Mouse (Mus musculus) lung, adult 18-20 months (tissue): ENCODE results near the gene Gpr37l1.
"Not testable (repeated sequence)": the region's sequence is repeated elsewhere in the genome, so short reads cannot be mapped to it uniquely, and the experiment has no call there.

ENCODE experiments used
- DNase-seq, 2 experiments: peaks; one replicate each; pipeline ENCODE4 v3.0.0; 2022; ENCODE audit warnings: mixed read lengths in 2 of 2

Gpr37l1 gene

DNA sequence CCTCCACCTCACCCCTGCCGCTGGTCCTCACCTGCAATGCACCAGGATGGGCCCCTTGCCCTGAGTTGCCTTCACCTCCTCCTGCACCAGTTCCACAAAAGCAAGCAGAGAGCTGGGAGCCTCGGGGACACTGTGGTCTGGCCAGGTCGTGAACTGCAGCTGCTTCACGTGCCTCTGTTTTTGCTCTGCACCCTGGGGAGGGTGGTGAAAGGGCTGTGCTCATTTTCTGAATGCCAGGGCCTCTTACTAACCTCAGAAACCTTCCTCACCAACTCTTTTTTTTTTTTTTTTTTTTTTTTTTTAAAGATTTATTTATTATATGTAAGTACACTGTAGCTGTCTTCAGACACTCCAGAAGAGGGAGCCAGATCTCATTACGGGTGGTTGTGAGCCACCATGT is 56.2 kb downstream of the Gpr37l1 start:
- DNase-seq: not testable (repeated sequence)
